Mouse (Mus musculus): ENCODE measurements around the gene Tmc3.

DNA sequence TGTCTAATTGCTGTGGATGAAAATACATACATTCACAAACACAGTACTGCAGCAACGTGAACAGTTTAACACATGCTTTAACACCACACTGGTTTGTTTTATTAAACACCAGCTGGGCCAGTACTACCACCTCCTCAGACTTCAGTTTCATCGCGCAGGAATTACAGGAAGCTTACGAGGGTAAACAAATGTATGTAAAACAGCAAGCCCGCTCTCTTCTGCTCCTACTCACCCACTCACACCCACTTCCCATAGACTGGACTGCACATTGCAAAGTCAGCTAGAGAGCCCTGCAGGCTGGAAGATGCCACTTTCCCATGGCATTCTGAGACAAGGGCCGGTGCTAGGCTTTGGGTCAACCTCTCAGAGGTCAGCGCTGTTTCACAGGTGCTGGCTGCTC, 64.1 kb downstream of the Tmc3 start:
- no peak for TF ChIP-seq POLR2A (IDR thresholded peaks at IDR 0.05; ENCODE audit: insufficient read length, low read depth)
- no peak for TF ChIP-seq CEBPB (IDR thresholded peaks at IDR 0.05; ENCODE audit: insufficient read depth, poor library complexity, severe bottlenecking)
- no peak for TF ChIP-seq USF1 (IDR thresholded peaks at IDR 0.05; ENCODE audit: low read depth)
- TF ChIP-seq MYOG (IDR thresholded peaks at IDR 0.05; ENCODE audit: control insufficient read depth in 1 of 3, insufficient read depth in 1 of 3, insufficient read length in 2 of 3, low read depth in 2 of 3): no peak
- TF ChIP-seq TCF12 (IDR thresholded peaks at IDR 0.05; ENCODE audit: insufficient read depth, poor library complexity, severe bottlenecking): no peak
